Mouse (Mus musculus): Measurements from ENCODE around the gene Mrps27.

DNA sequence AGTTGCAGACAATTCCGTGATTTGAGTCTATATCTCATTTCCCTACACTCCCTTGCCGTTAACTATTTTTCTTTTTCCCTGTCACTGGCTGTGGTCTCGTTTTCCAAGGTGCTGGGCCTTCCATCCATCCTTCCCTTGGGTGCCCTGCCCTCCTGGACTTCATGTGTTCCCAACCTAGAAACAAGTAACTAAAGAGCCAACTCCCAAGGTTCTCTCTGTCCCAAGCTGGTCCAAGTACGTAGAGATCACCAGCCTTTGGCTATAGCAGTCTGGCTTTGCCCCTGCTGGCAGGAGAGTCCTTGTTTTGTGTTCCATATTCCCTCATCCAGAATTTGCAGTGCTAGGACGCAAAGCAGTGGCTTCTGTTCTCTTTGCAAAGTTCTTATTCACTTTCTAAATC is 106.7 kb downstream of the Mrps27 start:
- TF ChIP-seq CTCF (IDR thresholded peaks at IDR 0.05; ENCODE audit: low read depth) (no peak), EP300 (IDR thresholded peaks at IDR 0.05; ENCODE audit: low read depth) (no peak)

All from heart, postnatal 0 days (tissue).